Mouse (Mus musculus) stomach, postnatal 0 days (tissue): ENCODE results near the gene Fam13c.

Experiments used
- CTCF ChIP-seq: IDR thresholded peaks from 2 replicates; pipeline ENCODE4 v1.5.1; 2016; ENCODE audit warnings: antibody characterized with exemption, low read depth, mild to moderate bottlenecking, moderate library complexity
- EP300 ChIP-seq: optimal IDR thresholded peaks from 2 replicates; pipeline ENCODE3; 2016; ENCODE audit warnings: antibody characterized with exemption

- no peak for TF ChIP-seq CTCF
- TF ChIP-seq EP300: no peak
Observed at GRCm38 (mm10) chr10:70493891-70494290, 53.6 kb downstream of the Fam13c start.
